Mouse (Mus musculus) heart, adult 18-20 months (tissue): Measurements from ENCODE around the gene Afap1. TPM values are rescaled to one million over a fixed set of nuclear protein-coding genes. Genes with fewer than 3 reads are reported as not detected.

Source experiments
- DNase-seq, 2 experiments: peaks; one replicate each; pipeline ENCODE4 v3.0.0; 2021 to 2022; ENCODE audit warnings: mixed read lengths in 1 of 2
- total RNA-seq, 2 experiments: library from RNA; stranded (reverse); gene quantifications; 2 replicates each; pipeline ENCODE4 v1.2.3; 2021

Gene Afap1
- total RNA-seq, 2 experiments from 2014 or later, result 16.9 to 19.2 TPM

GRCm38 (mm10) chr5:36040398-36041235 lies 147.5 kb downstream of the Afap1 start:
- peak; percentile 19 to 22 for DNase-seq

GRCm38 (mm10) chr5:36041236-36041562 lies 148.1 kb downstream of the Afap1 start:
- DNase-seq, result no peak

- DNase-seq, result no peak
Measured at GRCm38 (mm10) chr5:36041756-36042155, 148.6 kb downstream of the Afap1 start.

- no peak for DNase-seq
Measured at GRCm38 (mm10) chr5:36043154-36043553, 150.0 kb downstream of the Afap1 start.

Other genes with a start within 250 kb of the Afap1 start
- gene Htra3, start 213.5 kb upstream of the Afap1 start, total RNA-seq, result 10 to 100 TPM; 73.5 to 83.6 TPM
- 10 to 100 TPM in 1 of 2 experiments, 1 to 10 TPM in 1; 8.2 to 10.3 TPM for gene Sh3tc1, start 153.3 kb upstream of the Afap1 start, total RNA-seq
- 10 to 100 TPM; 21.4 to 24.4 TPM for gene Ablim2, start 135.4 kb upstream of the Afap1 start, total RNA-seq